Mouse (Mus musculus) NIH3T3 (cell line): Measurements from ENCODE around the gene Fpr1.
A peak's percentile ranks its signal among the peaks of the same experiment; 100 is the strongest.
"Not testable (repeated sequence)": the region's sequence is repeated elsewhere in the genome, so short reads cannot be mapped to it uniquely, and the experiment has no call there.

Experiments
- DNase-seq: peaks from one replicate; pipeline ENCODE4 v3.0.0-alpha.2; 2012; ENCODE audit warnings: low read depth

The Fpr1 gene

GRCm38 (mm10) chr17:17883840-17884239 is at the start of gene Fpr1:
Gene Fpr1, minus strand, starts transcription at chr17:17883940.
- DNase-seq, result no peak

GRCm38 (mm10) chr17:17917782-17918181 is 34.0 kb upstream of the Fpr1 start:
- DNase-seq, result no peak

GRCm38 (mm10) chr17:17917376-17917775 is 33.6 kb upstream of the Fpr1 start:
- DNase-seq, result no peak

- not testable (repeated sequence) for DNase-seq
Observed at GRCm38 (mm10) chr17:17912618-17913017, 28.9 kb upstream of the Fpr1 start.

- peak; percentile 86 for DNase-seq
Observed at GRCm38 (mm10) chr17:17909636-17910421, 26.1 kb upstream of the Fpr1 start.

- DNase-seq, result no peak
Observed at GRCm38 (mm10) chr17:17900768-17901167, 17.0 kb upstream of the Fpr1 start.

GRCm38 (mm10) chr17:17899268-17899667 is 15.5 kb upstream of the Fpr1 start:
- peak; percentile 68 for DNase-seq

GRCm38 (mm10) chr17:17896039-17896438 is 12.3 kb upstream of the Fpr1 start:
- DNase-seq, result peak; percentile 91

GRCm38 (mm10) chr17:17889732-17890425 is 6.1 kb upstream of the Fpr1 start:
- peak; percentile 31 for DNase-seq

- DNase-seq, result no peak
Observed at GRCm38 (mm10) chr17:17887774-17888248, 4.1 kb upstream of the Fpr1 start, which contains the start of the genes Fpr2 and Fpr3. Gene Fpr2, plus strand, starts transcription at chr17:17887824. Gene Fpr3, plus strand, starts transcription at chr17:17887852.

GRCm38 (mm10) chr17:17882672-17883071 is 1.1 kb downstream of the Fpr1 start:
- no peak for DNase-seq

GRCm38 (mm10) chr17:17879347-17879746 is 4.4 kb downstream of the Fpr1 start:
- DNase-seq, result no peak

- no peak for DNase-seq
Observed at GRCm38 (mm10) chr17:17871697-17872096, 12.0 kb downstream of the Fpr1 start.

- DNase-seq, result no peak
Observed at GRCm38 (mm10) chr17:17870892-17871550, 12.7 kb downstream of the Fpr1 start.

- DNase-seq, result no peak
Observed at GRCm38 (mm10) chr17:17866801-17867469, 16.8 kb downstream of the Fpr1 start.

- no peak for DNase-seq
Observed at GRCm38 (mm10) chr17:17865168-17865567, 18.6 kb downstream of the Fpr1 start.

- no peak for DNase-seq
Observed at GRCm38 (mm10) chr17:17862360-17862759, 21.4 kb downstream of the Fpr1 start.

- no peak for DNase-seq
Observed at GRCm38 (mm10) chr17:17860110-17860509, 23.6 kb downstream of the Fpr1 start.

- DNase-seq, result peak; percentile 74
Observed at GRCm38 (mm10) chr17:17857446-17857845, 26.3 kb downstream of the Fpr1 start.

- DNase-seq, result peak; percentile 69
Observed at GRCm38 (mm10) chr17:17856612-17857011, 27.1 kb downstream of the Fpr1 start.

GRCm38 (mm10) chr17:17855064-17855838 is 28.5 kb downstream of the Fpr1 start, which contains the start of gene Has1:
Gene Has1, minus strand, starts transcription at chr17:17855205.
- no peak for DNase-seq
